Mouse (Mus musculus): Measurements from ENCODE around the gene Ahctf1.
"Not testable (repeated sequence)": the region's sequence is repeated elsewhere in the genome, so short reads cannot be mapped to it uniquely, and the experiment has no call there.

Gene Ahctf1

DNA sequence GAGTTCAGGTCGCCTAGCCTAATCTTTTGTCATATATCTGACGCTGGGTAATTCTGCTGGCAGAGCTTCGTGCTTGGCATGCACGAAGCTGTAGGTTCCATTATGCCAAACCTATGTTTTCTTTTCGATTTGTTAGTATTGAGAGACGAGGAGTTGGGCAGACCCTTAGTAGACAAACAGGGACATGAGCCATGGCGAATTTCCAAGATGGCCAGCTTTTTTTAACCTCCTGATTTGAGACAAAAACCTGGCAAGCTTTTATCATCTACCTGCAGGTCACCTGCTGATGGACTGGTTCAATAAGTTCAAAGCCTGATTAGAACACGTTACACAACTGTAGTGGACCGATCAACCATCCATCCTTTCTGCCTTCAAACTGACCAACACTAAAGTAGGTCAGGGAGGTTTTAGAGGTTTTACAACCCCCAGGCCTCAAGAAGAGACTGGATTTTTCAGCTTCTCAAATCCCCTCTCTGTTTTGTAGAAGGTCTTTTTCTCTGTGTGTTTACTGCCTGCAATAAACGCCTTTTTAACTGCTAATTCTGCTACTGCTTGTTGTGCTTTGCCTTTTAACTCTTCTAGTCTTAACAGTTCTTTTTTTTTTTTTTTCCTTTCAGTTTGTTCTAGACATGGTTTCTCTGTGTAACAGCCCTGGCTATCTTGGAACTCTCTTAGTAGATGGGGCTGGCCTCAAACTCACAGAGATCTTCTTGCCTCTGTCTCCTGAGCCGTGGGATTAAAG is 831 bp upstream of the Ahctf1 start:
- peak in 1 of 2 experiments; percentile 19 for DNase-seq (ENCODE audit: low spot score in 2 of 2)

DNA sequence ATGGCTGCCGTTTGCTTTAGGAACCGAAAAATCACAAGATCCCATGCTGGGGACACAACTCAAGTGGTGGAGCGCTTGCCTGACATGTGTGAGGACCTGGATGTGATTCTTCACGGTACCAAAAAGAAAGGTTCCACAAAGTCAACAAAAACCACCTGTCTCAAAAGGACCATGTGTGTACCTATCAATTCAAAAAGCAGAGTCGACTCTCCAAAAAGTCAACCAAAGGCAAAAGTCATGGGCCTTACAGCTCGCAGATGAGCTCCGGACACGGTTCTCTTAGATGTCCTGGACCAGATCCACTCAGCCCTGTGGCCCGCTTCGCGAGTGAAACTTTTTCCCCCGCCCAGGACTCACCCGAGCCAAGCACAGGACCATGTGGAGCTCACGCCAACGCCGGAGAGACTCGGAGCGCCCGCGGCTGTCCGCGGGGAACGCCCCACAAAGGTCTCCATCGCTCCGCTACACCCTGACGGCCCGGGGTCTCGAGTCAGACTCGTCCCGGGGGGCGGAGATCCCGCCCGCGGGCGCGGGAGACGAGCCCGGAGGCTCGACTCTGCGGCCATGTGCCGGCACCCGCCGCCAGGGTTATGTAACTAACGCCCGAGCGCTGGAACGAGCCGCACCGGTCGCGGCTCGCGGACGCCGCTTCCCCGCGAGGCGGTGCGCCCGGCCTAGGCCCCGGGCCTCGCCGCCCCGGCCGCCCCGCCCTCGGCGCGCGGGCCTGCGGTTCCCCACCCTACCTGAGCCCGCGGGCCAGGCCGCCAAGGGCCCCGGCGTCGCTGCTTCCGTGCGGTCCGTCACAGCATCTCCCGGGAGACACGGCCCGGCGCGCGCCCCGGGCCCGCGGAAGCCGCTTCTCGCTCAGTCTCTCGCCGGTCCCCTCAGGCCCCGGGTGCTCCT is 619 bp downstream of the Ahctf1 start, which contains the start of gene Gm10518:
Gene Gm10518, plus strand, starts transcription at position 767 of the 903 bp plus-strand sequence.
- DNase-seq (ENCODE audit: low spot score in 2 of 2): peak; percentile 18 to 47

DNA sequence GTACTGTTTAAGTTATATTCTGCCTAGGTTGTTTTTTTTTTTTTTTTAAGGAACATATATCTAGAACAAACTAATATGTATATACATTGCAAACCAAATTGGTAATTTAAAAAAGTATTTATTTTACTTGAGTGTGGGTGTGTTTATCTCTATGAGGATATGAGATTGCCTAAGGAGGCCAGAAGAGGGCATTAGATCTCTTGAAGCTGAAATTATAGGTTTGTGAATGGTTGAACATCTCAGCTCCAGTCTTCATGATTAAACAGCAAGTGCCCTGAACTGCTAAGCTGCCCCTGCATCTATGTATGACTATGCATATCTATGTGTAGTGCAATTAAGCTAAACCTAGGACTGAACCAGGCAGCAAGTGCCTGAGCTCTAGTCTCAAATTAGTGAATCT is 4.7 kb downstream of the Ahctf1 start:
- DNase-seq (ENCODE audit: low spot score in 2 of 2): no peak

DNA sequence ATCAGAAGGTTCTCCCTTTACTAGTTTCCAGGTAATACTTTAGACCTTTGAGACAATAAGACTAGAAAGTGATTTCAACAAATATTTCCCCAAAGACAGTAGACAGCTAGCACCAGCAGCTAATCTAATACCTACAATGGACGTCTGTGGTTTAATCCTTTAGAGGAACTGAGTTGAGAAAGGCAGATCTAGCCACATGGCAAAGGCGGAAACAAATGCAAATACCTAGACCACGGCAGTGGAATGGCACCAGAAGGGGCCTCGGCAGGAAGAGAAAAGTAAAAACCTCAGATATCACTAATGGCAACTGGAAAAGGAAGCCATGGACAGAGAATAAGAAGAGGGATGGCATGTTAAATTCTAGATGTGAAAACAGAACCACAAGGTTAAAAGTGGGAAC is 16.2 kb downstream of the Ahctf1 start:
- no peak for DNase-seq (ENCODE audit: low spot score in 2 of 2)

DNA sequence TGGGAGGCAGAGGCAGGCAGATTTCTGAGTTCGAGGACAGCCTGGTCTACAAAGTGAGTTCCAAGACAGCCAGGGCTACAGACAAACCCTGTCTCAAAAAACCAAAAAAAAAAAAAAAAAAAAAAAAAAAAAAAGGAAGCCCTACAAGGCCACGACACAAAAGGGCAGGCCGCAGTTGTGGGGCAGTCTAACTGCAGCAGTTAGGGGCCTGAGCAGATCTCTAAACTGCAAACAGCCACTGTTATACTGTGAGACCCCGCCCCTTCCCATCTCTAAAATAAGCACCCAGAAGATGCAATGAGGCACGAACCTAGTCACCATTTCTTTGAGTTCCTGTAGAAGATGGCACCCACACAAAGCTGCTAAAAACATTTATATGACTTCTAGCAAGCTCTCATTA is 18.0 kb downstream of the Ahctf1 start:
- DNase-seq (ENCODE audit: low spot score in 2 of 2): no peak

DNA sequence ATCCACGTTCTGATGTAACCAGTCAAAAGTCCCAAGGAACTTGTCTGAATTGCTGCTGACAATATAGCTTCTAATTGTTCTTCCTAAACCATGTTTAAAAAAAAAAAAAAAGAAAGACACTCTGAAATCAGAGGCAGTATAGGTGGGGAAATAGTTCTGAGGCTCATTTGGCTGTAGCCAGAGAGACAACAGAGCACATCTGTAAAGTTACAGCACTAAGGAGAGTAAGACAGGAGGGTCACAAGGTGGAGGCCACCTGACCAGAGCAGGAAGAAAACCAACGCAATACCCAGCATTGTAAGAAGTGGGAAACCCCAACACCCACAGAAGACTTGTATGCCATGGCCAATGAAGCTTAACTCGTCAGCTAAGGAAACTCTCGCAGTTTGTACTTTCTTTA is 19.4 kb downstream of the Ahctf1 start:
- DNase-seq (ENCODE audit: low spot score in 2 of 2): no peak

DNA sequence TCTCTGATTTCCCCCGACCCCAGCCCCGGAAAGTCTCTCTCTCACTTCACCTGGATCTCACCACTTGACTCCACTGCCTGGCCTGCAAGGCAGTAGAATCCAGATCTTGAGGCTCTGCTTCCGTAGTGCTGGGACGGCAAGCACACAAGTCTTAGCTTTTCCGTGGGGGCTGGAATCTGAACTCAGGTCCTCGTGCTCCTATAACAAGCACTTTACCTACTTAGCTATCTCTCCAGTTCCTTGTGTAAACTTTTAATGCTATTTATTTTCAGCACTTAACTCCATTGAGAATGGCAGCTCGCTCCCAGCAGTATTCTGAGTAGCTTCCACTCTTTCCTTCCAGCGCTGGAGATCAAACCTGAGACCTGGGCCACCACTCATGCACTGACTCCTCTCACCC is 26.6 kb downstream of the Ahctf1 start:
- DNase-seq (ENCODE audit: low spot score in 2 of 2): no peak

DNA sequence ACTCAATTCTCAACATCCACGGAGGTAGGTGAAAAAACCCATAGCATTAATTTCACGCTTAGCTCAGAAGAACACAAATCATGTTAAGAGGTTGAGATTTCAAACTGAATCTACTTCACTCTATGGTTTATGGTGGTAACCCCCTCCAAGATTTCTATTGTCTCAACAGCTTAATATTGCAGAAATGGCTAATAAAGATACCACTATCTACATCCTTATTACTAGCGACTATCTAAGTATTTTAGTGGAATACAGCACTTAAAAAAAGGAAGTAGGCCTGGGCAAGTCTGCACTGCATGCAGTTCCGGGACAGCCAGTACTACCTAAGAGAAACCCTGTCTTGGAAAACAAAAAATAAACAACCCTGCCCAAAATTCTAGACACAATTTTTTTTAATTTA is 42.9 kb downstream of the Ahctf1 start:
- DNase-seq (ENCODE audit: low spot score in 2 of 2): no peak

DNA sequence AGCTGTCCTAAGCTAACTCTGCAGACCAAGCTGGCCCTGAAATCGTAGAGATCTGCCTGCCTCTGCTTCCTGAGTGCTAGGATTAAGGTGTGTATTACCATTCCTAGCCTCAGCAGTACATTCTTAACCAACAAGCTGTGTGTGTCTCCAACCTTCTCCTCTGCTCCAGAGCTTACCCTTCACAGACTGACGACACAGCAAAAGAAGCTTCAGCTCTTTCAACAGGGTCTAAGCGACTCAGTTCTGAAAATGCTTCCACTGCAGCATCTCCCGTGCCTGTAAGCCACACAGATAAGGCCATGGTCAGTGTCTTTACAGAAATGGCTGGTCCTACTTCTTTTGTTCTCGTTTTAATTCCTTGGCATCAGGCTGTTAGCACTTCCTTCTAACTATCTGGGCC is 43.4 kb downstream of the Ahctf1 start:
- DNase-seq (ENCODE audit: low spot score in 2 of 2): no peak

DNA sequence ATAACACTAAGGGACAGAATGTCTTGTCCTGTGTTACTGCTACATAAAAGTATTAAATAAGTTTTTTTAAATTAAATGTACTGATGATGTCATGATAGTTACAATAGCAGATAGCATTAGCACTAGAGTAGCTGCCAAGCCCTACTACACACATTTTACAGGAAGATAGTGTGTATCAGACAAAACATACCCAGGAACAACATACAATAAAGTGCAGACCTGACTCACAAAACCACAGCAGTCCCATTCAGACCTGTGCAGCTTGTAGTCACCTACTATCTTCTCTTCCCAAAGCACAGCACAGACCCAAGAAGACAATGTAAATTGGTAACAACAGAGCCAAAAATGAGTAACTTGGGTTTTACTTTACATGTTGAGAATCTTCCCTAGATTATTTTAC is 47.0 kb downstream of the Ahctf1 start:
- DNase-seq (ENCODE audit: low spot score in 2 of 2): no peak

DNA sequence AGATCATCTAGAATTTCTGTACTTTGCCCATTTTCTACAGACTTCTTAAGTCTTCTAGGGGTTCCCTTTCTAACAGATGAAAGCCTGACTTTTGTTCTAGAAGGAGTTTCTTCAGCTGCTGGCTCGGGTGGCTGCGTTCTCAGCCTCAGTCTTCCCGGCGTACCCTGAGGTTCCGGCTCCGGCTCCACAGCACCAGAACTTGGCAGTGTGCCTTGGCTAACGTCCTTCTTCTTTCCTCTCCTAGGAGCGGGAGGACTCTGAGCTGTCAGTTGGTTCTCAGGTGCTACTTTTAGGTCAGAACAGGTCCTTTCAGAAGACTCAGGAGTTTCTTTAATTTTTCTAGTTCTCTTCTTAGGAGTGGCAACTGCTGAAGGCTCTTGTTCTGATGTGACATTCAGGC is 50.5 kb downstream of the Ahctf1 start:
- DNase-seq (ENCODE audit: low spot score in 2 of 2): no peak

DNA sequence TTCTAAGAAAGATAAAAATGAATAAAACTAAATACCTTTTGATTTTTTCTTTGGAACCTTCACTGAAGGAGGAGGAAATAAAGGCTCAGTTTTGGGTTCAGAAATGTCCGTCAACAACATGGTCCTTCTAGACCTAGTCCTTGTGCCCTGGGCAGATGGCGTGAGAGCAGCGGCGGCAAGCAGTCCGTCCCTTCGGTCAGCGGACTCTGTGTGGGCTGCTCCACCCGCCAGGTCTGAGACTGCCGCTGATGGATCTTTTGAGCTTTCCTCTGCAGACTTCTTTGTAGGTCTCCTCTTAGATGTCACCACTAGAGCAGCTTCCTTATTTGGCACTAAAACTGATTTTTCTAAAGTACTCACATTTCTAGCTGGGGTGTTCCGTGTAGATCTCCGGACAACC is 51.2 kb downstream of the Ahctf1 start:
- no peak for DNase-seq (ENCODE audit: low spot score in 2 of 2)

DNA sequence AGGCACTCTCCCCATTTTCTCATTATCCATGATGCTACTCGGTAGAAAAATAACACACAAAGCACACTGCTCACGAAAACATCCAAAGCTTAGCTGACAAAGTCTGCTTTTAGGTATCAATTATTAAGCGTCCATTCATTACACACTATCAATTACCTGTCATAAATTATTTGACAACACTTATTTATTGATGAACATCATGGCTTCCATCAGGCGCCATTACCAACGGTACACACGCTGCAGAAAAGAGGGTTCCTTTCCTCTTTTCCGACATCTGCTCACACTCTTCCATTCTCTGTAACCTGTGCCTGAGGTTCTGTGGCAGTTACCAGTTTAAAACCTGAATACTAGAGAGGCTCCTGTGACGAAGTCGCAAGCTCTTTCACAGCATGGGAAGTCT is 58.3 kb downstream of the Ahctf1 start, which contains the start of gene Kif28:
Gene Kif28, minus strand, starts transcription at position 101 of the 400 bp plus-strand sequence.
- no peak for DNase-seq (ENCODE audit: low spot score in 2 of 2)

DNA sequence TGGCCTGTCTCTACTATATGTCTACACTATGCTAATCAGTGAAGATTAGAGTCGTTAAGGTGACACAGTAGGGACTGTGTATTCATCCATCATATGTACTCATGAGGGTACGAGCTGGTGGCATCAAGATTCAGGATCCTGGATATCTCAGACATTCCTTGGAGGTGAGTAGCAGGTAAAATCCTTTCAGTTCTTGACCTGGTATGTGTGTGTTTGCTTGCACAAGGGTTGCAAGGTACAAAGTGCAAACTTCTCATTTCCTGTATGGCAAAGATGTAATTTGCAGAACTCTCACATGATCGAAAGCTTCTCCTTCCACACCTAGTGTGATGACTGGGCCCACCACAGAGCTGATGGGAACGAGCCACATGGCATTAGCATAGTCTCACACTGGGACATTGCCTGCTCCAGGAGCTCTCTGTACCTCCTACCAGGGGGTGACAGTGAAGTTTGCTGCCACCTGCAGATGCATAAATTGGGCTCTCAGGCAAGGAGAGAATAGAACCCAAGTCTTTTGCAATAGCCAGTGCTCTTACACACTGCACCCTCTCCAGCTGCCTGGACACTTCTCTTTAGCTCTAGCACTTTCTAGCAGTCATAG is 59.8 kb downstream of the Ahctf1 start:
- no peak for DNase-seq (ENCODE audit: low spot score in 2 of 2)

DNA sequence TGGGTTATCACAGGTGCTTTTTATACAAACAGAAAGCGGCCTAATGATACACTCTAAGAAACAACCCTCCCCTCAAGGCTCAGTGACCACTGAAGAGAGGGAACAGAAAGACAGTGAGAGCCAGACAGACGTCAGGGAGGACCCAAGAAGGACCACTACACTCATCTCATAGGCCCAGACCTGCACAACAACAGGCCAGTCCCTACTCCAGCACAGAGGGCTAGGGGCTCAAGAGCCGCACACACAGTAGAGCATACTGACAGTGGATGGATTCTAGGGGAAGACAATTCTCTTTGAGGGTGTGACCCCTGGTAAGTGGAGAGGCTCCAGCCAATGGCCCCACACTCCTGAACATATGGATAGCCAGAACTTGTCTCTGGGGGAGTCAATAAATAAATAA is 67.0 kb downstream of the Ahctf1 start:
- no peak for DNase-seq (ENCODE audit: low spot score in 2 of 2)

DNA sequence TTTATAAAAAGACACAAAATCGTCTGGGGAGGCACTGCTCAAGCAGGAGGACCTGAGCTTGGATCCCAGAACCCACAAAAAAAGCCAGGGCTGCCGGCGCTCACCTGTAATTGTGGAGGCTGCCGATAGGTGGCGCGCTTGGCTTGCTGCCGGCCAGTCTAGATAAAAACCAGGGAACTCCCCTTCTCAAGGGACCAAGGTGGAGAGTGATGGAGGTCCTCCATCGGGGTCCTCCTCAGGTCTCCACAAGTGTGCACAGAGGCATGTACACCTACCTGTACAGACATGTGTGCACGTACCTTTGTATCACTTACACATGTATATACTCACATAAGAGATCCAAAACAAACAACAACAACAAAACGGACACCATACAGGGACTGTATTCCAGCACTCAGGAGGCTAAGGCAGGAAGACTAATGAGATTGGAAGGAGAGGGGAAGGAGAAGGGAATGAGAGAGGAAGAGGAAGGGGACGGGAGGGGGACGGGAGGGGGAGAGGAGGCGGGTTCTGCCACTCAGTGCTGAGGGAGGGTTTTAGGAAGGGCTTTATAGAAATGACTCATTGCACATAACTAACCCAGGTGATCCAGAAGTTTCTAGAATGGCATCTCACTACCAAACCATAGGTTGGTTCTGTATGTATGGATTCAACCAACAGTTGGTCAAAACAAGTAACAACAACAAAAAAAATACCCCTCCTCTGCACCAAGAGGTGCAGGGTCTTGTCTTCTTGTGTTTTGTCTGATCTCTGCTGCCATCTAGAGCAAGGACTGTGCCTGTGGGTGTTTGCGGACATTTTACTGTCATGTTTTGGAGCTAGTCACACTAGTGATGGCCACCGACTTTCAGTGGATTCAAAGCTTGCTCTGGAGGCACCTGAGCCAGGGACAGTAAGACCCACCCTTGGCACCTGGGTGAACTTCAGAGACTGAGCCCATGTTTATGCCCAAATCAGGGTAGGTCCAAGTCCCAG is 68.7 kb downstream of the Ahctf1 start:
- DNase-seq (ENCODE audit: low spot score in 2 of 2): peak in 1 of 2 experiments; percentile 69

DNA sequence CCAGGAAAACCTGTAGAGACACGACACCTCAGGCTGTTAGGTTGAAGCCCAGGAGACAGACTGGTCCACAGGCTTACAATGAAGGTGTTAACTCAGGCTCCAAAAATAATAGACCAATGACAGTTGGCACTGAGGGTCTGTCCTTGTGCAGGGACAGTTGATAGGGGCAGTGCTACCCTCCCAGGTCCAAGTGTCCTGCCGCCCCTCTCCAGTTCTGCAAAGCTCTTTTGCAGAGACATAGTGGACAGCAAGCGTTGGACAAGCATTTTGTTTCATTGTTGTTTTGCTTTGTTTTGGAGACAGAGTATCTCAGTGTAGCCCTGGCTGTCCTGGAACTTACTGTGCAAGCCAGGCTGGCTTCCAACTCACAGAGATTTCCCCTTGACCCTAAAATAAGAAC is 72.1 kb downstream of the Ahctf1 start:
- no peak for DNase-seq (ENCODE audit: low spot score in 2 of 2)

DNA sequence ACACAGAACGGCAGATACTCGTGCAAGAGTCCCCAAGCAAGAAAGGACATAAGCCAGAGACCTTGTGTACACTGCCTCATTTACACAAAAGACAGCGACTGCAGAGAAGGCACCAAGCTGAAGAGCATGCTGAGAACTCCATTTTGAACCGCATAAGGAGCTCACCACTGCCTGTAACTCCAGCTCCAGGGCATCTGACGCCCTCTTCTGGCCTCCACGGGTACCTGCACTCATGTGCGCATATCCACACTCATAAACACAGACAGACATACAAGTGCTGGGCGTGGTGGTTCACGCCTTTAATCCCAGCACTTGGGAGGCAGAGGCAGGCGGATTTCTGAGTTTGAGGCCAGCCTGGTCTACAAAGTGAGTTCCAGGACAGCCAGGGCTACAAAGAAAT is 74.8 kb downstream of the Ahctf1 start:
- no peak for DNase-seq (ENCODE audit: low spot score in 2 of 2)

DNA sequence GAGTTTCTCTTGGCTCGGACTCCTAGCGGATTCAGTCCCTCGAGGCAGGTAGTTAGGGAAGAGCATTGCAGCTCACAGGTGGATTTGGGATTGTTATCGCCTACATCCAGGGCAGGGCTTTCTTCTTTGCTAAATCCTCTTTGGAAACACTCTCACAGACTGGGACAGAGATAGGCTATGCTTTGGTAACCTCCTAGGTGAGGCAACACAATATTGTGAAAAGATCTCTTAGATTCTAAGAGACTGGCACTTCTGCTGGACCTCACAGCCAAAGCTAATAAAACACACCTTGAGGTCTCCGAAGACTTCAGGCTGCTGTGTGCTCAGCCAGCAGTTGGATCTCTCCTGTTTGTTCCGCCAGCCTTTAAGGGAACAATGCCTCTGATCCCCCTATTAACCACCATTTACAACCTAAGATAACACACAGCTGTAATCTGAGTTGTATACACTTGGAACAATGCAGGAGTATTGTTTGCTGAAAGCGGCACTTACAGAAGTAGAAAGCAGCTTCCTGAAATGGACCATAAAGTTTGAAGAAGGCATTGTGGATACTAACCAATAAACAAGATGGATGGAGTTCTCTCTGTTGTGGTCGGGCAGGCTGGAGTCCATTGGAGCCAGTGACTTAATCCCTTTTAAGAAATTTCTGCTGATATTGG is 80.5 kb downstream of the Ahctf1 start:
- no peak for DNase-seq (ENCODE audit: low spot score in 2 of 2)

DNA sequence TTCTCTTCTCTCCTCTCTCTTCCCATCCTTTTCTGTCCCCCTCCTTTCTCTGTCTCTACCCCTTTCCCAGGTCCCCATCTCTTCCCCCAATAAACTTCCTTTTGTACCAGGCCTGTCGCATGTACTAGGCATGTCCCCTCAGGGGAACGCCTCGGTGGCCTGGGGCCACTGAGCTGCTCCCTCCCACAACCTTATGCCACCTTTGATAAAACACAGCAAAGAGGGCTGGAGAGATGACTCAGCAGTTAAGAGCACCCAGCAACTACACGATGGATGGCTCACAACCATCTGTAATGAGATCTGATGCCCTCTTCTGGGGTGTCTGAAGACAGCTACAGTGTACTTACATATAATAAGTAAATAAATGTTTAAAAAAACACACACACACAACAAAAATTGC is 87.7 kb downstream of the Ahctf1 start:
- DNase-seq (ENCODE audit: low spot score in 2 of 2): no peak

DNA sequence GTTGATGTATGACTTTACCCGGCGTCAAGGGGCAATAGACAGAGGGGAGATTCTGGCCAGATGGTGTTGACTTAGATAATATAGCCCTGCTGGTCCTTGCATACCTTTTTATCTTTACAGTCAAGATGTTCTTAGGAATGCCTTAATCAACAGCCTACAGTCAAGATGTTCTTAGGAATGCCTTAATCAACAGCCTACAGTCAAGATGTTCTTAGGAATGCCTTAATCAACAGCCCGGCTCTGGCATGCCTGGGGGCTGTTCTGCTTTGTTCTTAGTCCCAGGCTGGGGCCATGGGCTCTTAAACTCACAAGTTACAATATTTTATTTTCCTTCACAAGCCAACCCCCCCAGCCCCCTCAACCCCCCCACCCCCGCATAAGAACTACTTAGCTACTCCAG is 88.2 kb downstream of the Ahctf1 start:
- DNase-seq (ENCODE audit: low spot score in 2 of 2): not testable (repeated sequence)
